Comparison of ENCODE assay signal across 11 mouse cellular contexts in the genomic region with DNA sequence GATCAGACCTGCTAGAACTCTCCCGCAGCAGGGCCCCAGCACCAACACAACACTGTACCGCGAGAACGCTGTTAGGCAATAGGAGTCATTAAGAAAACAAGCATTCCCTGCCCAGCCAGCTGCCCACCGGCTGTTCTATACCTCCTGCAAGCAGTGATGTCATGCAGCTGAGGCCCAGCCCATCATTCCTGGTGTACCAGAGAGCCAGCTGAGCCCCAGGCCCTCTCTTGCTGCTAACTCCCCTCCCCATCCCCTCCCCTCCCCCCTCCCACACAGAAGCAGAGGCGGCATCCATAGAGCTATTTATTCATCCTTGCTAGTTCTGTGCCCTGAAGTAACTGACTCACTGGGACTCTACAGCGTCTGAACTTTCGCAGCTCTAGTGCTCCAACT. TPM values are rescaled to one million over a fixed set of nuclear protein-coding genes. Genes with fewer than 3 reads are reported as not detected.
A peak's percentile ranks its signal among the peaks of the same experiment; 100 is the strongest.
DNase-seq lines count a peak whose midpoint lies in the region; ATAC-seq lines count a peak whose summit lies in the region.
"Had no signal": no experiment of that assay in that cellular context is flagged by ENCODE, and none has a peak within 500 bp of the region (broad histone marks: within the 10 kb centered on the region; RNA-seq: fewer than 3 reads in every experiment).

No protein-coding gene starts in this region.

- peak overlapping the region; percentile 25; the same call in 1 of the 2 replicates for H3K9ac ChIP-seq in embryonic facial prominence, embryonic 12.5 days
- H3K9ac ChIP-seq: liver, embryonic 15.5 days had no signal

- peak overlapping the region; percentile 86 for H3K27ac ChIP-seq in embryonic facial prominence, embryonic 12.5 days
- H3K27ac ChIP-seq in limb, embryonic 10.5 days, result peak overlapping the region; percentile 79
- H3K27ac ChIP-seq: liver, embryonic 15.5 days had no signal

- no peaks in the 10 kb centered on the region for H3K9me3 ChIP-seq in embryonic facial prominence, embryonic 12.5 days
- H3K9me3 ChIP-seq in limb, embryonic 10.5 days (replicated peaks), result no peaks in the 10 kb centered on the region
- H3K9me3 ChIP-seq: liver, embryonic 15.5 days had no signal

- H3K4me3 ChIP-seq in embryonic facial prominence, embryonic 12.5 days, result no peak overlapping the region; the same call in 1 of the 2 replicates
- peak overlapping the region; percentile 46 for H3K4me3 ChIP-seq in limb, embryonic 10.5 days

- intact Hi-C loops in left cerebral cortex, postnatal 4 days (cut with DNase I), result no loop called here

- ATAC-seq in embryonic facial prominence, embryonic 12.5 days (ENCODE audit: insufficient number of reproducible peaks, insufficient read depth, low FRiP score, low TSS enrichment), result peak; percentile 61
- no peak for ATAC-seq in megakaryocyte-erythroid progenitor cell, adult 5-6 weeks (replicated peaks; ENCODE audit: low FRiP score, low TSS enrichment, poor library complexity, severe bottlenecking)
- no peak for ATAC-seq in CD4-positive, CD25-positive, alpha-beta regulatory T cell, adult 4 months

- H3K4me2 ChIP-seq in embryonic facial prominence, embryonic 12.5 days (replicated peaks), result peak overlapping the region; percentile 44

- peaks cover 40% of the 10 kb centered on the region for H3K4me1 ChIP-seq in embryonic facial prominence, embryonic 12.5 days
- H3K4me1 ChIP-seq in limb, embryonic 10.5 days, result peaks cover 57% of the 10 kb centered on the region

- DNase-seq in left cerebral cortex, postnatal 4 days, result peak; percentile 57
- no peak for DNase-seq in left cerebral cortex, adult 9 months (ENCODE audit: low spot score in 2 of 2)
- DNase-seq in limb, embryonic 10.5 days (ENCODE audit: low spot score), result peak; percentile 62
- peak; percentile 78 for DNase-seq in retina, postnatal 1 day
- DNase-seq: cerebellum, adult 18-20 months; kidney, adult 9 months; right cerebral cortex, adult 18-20 months had no signal

- H3K27me3 ChIP-seq in embryonic facial prominence, embryonic 12.5 days, result no peaks in the 10 kb centered on the region
- peaks cover 18% of the 10 kb centered on the region for H3K27me3 ChIP-seq in limb, embryonic 10.5 days (ENCODE audit: low read depth, poor library complexity, severe bottlenecking)

- WGBS in embryonic facial prominence, embryonic 12.5 days, result 3% methylated on average over 8 of the region's 8 CpGs
- WGBS in limb, embryonic 10.5 days, result 6% methylated on average over 8 of the region's 8 CpGs

- H3K36me3 ChIP-seq in embryonic facial prominence, embryonic 12.5 days, result no peaks in the 10 kb centered on the region
- no peaks in the 10 kb centered on the region for H3K36me3 ChIP-seq in limb, embryonic 10.5 days
- H3K36me3 ChIP-seq: liver, embryonic 15.5 days had no signal

RNA-seq across cellular contexts. Expression of a gene that starts 3.1 kb away (rescaled TPM):
- 10 to 100 TPM; 12.3 to 13.5 TPM for total RNA-seq in left cerebral cortex, postnatal 4 days (2021)
- polyA plus RNA-seq in embryonic facial prominence, embryonic 12.5 days (2016; fragmentation: Nextera tagmentation; extraction: Ambion mirVana), result 9.5 and 10.7 TPM in 2 replicates
- 5.4 and 6.9 TPM in 2 replicates for polyA plus RNA-seq in limb, embryonic 10.5 days (2016; fragmentation: Nextera tagmentation; extraction: Ambion mirVana)
- 0.17 TPM in 1 of 2 replicates, not detected in the other for total RNA-seq in megakaryocyte-erythroid progenitor cell, adult 5-6 weeks (2014; fragmentation: Nextera tagmentation)
- total RNA-seq in megakaryocyte-erythroid progenitor cell, adult 5-6 weeks (2017), result 0.27 TPM in 1 of 2 replicates, not detected in the other
- polyA plus RNA-seq in CD4-positive, CD25-positive, alpha-beta regulatory T cell, adult 4 months (2017; shearing (Covaris generic)), result under 1 TPM in 1 of 2 experiments, not detected in 1; 0.47 TPM

RNA-seq across cellular contexts. Expression of a gene that starts 33.2 kb away (rescaled TPM):
- 10 to 100 TPM; 20.1 to 22.6 TPM for total RNA-seq in left cerebral cortex, postnatal 4 days (2021)
- polyA plus RNA-seq in embryonic facial prominence, embryonic 12.5 days (2016; fragmentation: Nextera tagmentation; extraction: Ambion mirVana), result 8.2 and 8.7 TPM in 2 replicates
- 4.1 and 7.1 TPM in 2 replicates for polyA plus RNA-seq in limb, embryonic 10.5 days (2016; fragmentation: Nextera tagmentation; extraction: Ambion mirVana)
- total RNA-seq in megakaryocyte-erythroid progenitor cell, adult 5-6 weeks (2014; fragmentation: Nextera tagmentation), result 0.66 and 3.2 TPM in 2 replicates
- total RNA-seq in megakaryocyte-erythroid progenitor cell, adult 5-6 weeks (2017), result 15.1 and 16.4 TPM in 2 replicates
- polyA plus RNA-seq in CD4-positive, CD25-positive, alpha-beta regulatory T cell, adult 4 months (2017; shearing (Covaris generic)), result 100 to 1,000 TPM in 1 of 2 experiments, 10 to 100 TPM in 1; 57.3 to 120 TPM

RNA-seq across cellular contexts. Expression of a gene that starts 47.0 kb away (rescaled TPM):
- total RNA-seq in left cerebral cortex, postnatal 4 days (2021), result 10 to 100 TPM; 96.1 to 98.6 TPM
- polyA plus RNA-seq in embryonic facial prominence, embryonic 12.5 days (2016; fragmentation: Nextera tagmentation; extraction: Ambion mirVana), result 7.5 and 8.2 TPM in 2 replicates
- polyA plus RNA-seq in limb, embryonic 10.5 days (2016; fragmentation: Nextera tagmentation; extraction: Ambion mirVana), result 5.0 and 5.7 TPM in 2 replicates
- total RNA-seq in megakaryocyte-erythroid progenitor cell, adult 5-6 weeks (2014; fragmentation: Nextera tagmentation), result 1.4 and 2.8 TPM in 2 replicates
- 1.0 and 2.7 TPM in 2 replicates for total RNA-seq in megakaryocyte-erythroid progenitor cell, adult 5-6 weeks (2017)
- 1 to 10 TPM; 4.0 to 5.4 TPM for polyA plus RNA-seq in CD4-positive, CD25-positive, alpha-beta regulatory T cell, adult 4 months (2017; shearing (Covaris generic))

Comparison
In these comparisons a context has a peak if more than half of its experiments do, and no peak if none do; other contexts are left out.
1. DNase-seq: peak in left cerebral cortex, postnatal 4 days (single experiment), limb, embryonic 10.5 days (single experiment) and retina, postnatal 1 day (single experiment); none in left cerebral cortex, adult 9 months (0 of 2).